Mouse (Mus musculus) stomach, embryonic 14.5 days (tissue): ENCODE measurements around the gene Coa3. TPM values are rescaled to one million over a fixed set of nuclear protein-coding genes. Genes with fewer than 3 reads are reported as not detected.

ENCODE experiments used
- ATAC-seq: fragments of 200-750 bp; cut with Nextera tagmentation; 2 replicates; pipeline ENCODE4 v1.8.0; 2017; ENCODE audit warnings: low read depth, moderate TSS enrichment; ENCODE audit not compliant: insufficient number of reproducible peaks, insufficient read depth, low FRiP score
- H3K27ac ChIP-seq: fragments of 300-500 bp; sonication (generic); 2 replicates; pipeline ENCODE4 v1.5.1; 2014; ENCODE audit warnings: mild to moderate bottlenecking, low read length, moderate library complexity, mixed read lengths
- H3K27me3 ChIP-seq: fragments of 300-500 bp; sonication (generic); 2 replicates; pipeline ENCODE4 v1.6.1; 2014; ENCODE audit warnings: low read length, control low read depth, mixed read lengths; ENCODE audit not compliant: control insufficient read depth, insufficient read depth
- H3K36me3 ChIP-seq: fragments of 300-500 bp; sonication (generic); 2 replicates; pipeline ENCODE4 v1.6.1; 2014; ENCODE audit warnings: mild to moderate bottlenecking, control low read depth, low read length, moderate library complexity, mixed read lengths; ENCODE audit not compliant: control insufficient read depth, insufficient read depth
- H3K4me1 ChIP-seq: fragments of 300-500 bp; sonication (generic); 2 replicates; pipeline ENCODE4 v1.6.1; 2014; ENCODE audit warnings: low read length, control low read depth, mixed read lengths; ENCODE audit not compliant: control insufficient read depth, insufficient read depth
- H3K4me2 ChIP-seq: fragments of 300-500 bp; sonication (generic); replicated peaks from 2 replicates; pipeline ENCODE4 v1.6.1; 2014; ENCODE audit warnings: low read depth, low read length, control low read depth
- H3K4me3 ChIP-seq: fragments of 300-500 bp; sonication (generic); 2 replicates; pipeline ENCODE4 v1.5.1; 2014; ENCODE audit warnings: low read depth, low read length, control low read depth
- H3K9ac ChIP-seq: fragments of 300-500 bp; sonication (generic); replicated peaks from 2 replicates; pipeline ENCODE4 v1.6.1; 2014; ENCODE audit warnings: low read depth, mild to moderate bottlenecking, control low read depth, low read length, moderate library complexity, mixed read lengths
- H3K9me3 ChIP-seq: fragments of 300-500 bp; sonication (generic); 2 replicates; pipeline ENCODE4 v1.6.1; 2016; ENCODE audit warnings: low read depth, low read length, control low read depth; ENCODE audit not compliant: control insufficient read depth
- WGBS: fragments of 180-500 bp; shearing (Covaris S2); extraction: QIAGEN DNeasy Blood & Tissue Kit; methylation state at CpG from one replicate; pipeline ENCODE4 v1.1.7; 2014; 5-methylcytosine and 5-hydroxymethylcytosine counted together
- polyA plus RNA-seq: library from polyadenylated mRNA; unstranded; fragments of >200 nt; fragmentation: Nextera tagmentation; extraction: Ambion mirVana; gene quantifications from 2 replicates; pipeline ENCODE4 v1.2.1, GENCODE M21; 2014

Gene Coa3
- polyA plus RNA-seq, 1 experiment from 2014 or later = 215 TPM

DNA sequence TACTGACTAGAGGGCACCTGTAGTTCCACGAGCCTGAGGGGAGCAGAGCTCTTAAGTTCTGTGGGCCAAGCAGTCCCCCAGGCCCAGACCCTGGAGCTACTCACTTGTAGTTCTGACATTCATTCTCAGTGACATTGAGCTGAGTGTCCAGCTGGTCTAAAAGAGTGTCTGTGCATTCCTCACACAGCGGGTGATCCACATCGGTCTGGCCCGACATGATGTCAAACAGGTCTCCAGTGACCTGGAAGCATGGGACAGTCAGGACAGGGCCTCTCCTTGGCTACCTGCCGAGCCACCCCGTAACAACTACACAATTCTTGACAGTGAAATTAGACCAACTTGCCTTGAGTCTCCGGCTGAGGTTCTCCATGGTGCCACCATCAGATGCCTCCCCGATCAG is 16.3 kb upstream of the Coa3 start:
- H3K27me3 ChIP-seq = no peaks in the 10 kb centered on the region
- H3K36me3 ChIP-seq = peaks cover 42% of the 10 kb centered on the region

DNA sequence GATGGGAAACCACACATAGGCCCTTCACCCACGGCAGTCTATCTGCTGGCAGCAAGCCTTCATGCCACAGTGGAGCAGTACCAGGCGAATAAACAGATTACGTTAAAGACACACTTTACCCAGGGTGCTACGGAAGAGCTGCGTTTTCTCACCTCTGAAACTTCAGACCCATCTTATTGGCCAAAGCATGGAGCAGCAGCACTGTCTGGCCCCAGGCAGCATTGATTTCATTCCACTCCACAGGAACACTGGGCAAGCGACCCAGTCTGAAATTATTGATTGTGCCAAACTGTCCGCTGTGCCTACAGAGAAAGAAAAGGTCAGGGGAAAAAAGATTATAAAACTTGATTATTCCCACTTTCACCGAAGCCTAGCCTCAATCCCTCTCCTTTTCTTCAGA is 12.3 kb upstream of the Coa3 start:
- Histone ChIP-seq H3K4me3 (no peak overlapping the region), H3K27me3 (no peaks in the 10 kb centered on the region), H3K4me1 (no peaks in the 10 kb centered on the region), H3K27ac (no peak overlapping the region), H3K4me2 (no peak overlapping the region), H3K9me3 (no peaks in the 10 kb centered on the region), H3K36me3 (peaks cover 42% of the 10 kb centered on the region), H3K9ac (no peak overlapping the region)
- 93% methylated on average over 8 of the region's 8 CpGs for WGBS
- no peak for ATAC-seq

More for the DNA sequence above, 16.3 kb upstream of the Coa3 start:
- H3K4me2 ChIP-seq = no peak overlapping the region
- H3K9me3 ChIP-seq = no peaks in the 10 kb centered on the region
- no peak overlapping the region for H3K9ac ChIP-seq
- no peaks in the 10 kb centered on the region for H3K4me1 ChIP-seq
- H3K27ac ChIP-seq = no peak overlapping the region
- ATAC-seq = no peak
- WGBS = 93% methylated on average over 8 of the region's 8 CpGs
- H3K4me3 ChIP-seq = no peak overlapping the region

DNA sequence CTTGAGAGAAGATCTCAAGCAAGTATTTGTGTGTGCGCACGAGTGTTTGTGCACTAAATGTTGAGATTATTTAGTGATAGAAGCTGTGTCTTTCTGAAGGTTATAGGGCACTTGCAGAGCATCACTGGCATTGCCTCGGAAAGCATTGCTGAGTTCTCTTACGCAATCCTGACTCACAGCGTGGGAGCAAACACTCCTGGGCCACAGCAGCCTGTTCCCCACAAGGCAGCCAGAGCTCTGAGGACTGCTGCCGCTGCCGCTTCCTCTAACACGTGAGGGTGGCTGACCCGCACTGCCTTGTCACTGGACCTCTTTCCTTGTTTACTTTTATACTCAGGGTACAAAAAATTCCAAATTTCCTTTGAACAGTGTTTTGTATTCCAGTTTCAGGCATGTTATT is 8.4 kb upstream of the Coa3 start:
- Histone ChIP-seq H3K36me3 (peaks cover 22% of the 10 kb centered on the region), H3K9me3 (no peaks in the 10 kb centered on the region), H3K9ac (no peak overlapping the region), H3K27me3 (no peaks in the 10 kb centered on the region), H3K27ac (no peak overlapping the region), H3K4me1 (0 out of 2 replicates have a peak, but pooled peaks cover 3% of the 10 kb centered on the region), H3K4me3 (no peak overlapping the region), H3K4me2 (no peak overlapping the region)
- no peak for ATAC-seq
- 83% methylated on average over 9 of the region's 9 CpGs for WGBS

DNA sequence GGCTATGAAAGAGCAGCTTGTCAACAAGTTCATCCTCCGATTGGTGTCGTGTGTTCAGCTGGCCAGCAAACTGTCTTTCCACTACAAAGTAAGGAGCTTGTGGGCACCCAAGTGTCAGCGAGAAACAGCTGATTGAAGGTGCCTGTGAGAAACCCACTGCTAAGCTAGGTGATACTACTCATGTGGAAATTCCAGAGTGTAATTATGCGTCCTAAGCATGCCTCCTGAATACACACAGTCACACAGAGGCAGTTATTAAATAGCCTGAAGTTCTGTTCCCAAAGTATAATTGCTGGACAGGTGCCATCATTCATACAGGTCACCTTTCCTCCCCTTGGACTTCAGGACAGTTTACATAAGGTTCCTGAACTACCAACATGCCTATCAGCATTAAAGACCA is 4.9 kb upstream of the Coa3 start:
- H3K27me3 ChIP-seq = no peaks in the 10 kb centered on the region
- H3K4me3 ChIP-seq = no peak overlapping the region
- no peak overlapping the region for H3K4me2 ChIP-seq
- H3K27ac ChIP-seq = no peak overlapping the region
- H3K36me3 ChIP-seq = peaks cover 3% of the 10 kb centered on the region; the same call in 1 of the 2 replicates
- H3K4me1 ChIP-seq = peaks cover 3% of the 10 kb centered on the region; the same call in 1 of the 2 replicates
- ATAC-seq = no peak
- 61% methylated on average over 4 of the region's 4 CpGs for WGBS
- no peak overlapping the region for H3K9ac ChIP-seq
- no peaks in the 10 kb centered on the region for H3K9me3 ChIP-seq

DNA sequence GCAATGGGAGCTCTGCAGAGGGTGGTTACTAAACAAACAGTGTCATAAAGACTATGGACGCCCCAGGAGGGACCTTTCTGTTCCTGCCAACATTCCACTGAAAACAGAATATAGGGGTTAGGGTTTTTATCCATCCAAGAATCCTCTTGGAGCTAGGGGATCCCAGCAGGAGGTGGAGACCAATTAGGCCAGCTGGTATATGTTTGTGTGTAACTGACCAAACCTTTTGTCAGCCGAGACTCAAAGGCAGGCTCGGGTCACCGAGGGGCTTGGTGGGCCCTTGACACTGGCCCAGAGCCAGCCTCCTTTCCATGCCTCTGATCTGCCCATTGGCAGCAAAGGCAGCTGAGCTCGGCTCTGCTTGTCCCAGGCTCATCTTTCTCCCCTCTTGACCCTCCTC is 4.0 kb upstream of the Coa3 start:
- ATAC-seq = no peak
- no peak overlapping the region for H3K9ac ChIP-seq

DNA sequence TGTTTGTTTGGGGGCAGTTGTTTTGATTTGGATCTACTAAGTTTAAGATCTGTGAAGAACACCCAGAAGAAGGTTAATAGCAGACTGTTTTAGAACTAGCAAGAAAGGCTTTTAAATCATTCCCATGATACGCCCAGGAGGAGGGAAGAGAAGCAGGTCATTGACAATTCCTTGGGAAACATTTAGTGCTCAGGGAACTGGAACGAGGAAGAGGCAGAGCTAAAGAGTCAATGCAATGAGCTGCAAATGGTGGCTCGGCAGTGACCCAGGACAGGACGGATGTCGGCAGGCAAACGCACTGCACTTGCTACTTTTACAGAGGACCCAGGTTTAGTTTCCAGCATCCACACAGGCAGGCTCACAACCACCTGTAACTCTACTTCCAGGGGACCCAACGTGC is 1.9 kb upstream of the Coa3 start:
- WGBS = 47% methylated on average over 7 of the region's 7 CpGs
- no peak overlapping the region for H3K27ac ChIP-seq
- no peak for ATAC-seq
- H3K36me3 ChIP-seq = peaks cover 2% of the 10 kb centered on the region; the same call in 1 of the 2 replicates
- H3K9me3 ChIP-seq = no peaks in the 10 kb centered on the region
- H3K4me2 ChIP-seq = no peak overlapping the region
- H3K4me3 ChIP-seq = no peak overlapping the region
- H3K27me3 ChIP-seq = no peaks in the 10 kb centered on the region
- no peak overlapping the region for H3K9ac ChIP-seq
- H3K4me1 ChIP-seq = peaks cover 17% of the 10 kb centered on the region

More for the DNA sequence above, 4.0 kb upstream of the Coa3 start:
- Histone ChIP-seq H3K27me3 (no peaks in the 10 kb centered on the region), H3K9me3 (no peaks in the 10 kb centered on the region), H3K4me1 (peaks cover 6% of the 10 kb centered on the region), H3K4me2 (no peak overlapping the region), H3K4me3 (no peak overlapping the region), H3K36me3 (no peaks in the 10 kb centered on the region), H3K27ac (no peak overlapping the region)
- WGBS = 37% methylated on average over 5 of the region's 5 CpGs

DNA sequence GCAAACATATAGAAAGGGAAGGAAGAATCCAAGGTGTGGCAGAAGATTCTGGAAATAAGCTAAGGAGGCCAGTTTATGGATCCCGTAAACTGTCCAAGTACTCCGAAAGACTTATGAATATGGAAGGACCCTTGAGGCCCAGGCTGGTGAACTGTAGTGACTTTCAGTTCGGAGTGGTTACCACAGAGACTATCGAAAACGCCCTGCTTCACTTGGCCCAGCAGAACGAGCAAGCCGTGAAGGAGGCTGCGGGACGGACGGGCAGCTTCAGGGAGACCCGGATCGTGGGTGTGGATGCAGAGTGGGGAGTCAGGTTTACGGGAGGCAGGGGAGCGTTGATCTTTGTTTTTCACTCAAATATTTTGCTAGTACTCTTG is 267 bp upstream of the Coa3 start:
- 55% methylated on average over 14 of the region's 14 CpGs for WGBS
- Histone ChIP-seq H3K36me3 (peaks cover 2% of the 10 kb centered on the region; the same call in 1 of the 2 replicates), H3K4me3 (peak overlapping the region; percentile 70; the same call in 1 of the 2 replicates), H3K4me2 (peak overlapping the region; percentile 95), H3K9me3 (no peaks in the 10 kb centered on the region), H3K27ac (no peak overlapping the region), H3K4me1 (peaks cover 17% of the 10 kb centered on the region), H3K27me3 (no peaks in the 10 kb centered on the region), H3K9ac (no peak overlapping the region)
- no peak for ATAC-seq

DNA sequence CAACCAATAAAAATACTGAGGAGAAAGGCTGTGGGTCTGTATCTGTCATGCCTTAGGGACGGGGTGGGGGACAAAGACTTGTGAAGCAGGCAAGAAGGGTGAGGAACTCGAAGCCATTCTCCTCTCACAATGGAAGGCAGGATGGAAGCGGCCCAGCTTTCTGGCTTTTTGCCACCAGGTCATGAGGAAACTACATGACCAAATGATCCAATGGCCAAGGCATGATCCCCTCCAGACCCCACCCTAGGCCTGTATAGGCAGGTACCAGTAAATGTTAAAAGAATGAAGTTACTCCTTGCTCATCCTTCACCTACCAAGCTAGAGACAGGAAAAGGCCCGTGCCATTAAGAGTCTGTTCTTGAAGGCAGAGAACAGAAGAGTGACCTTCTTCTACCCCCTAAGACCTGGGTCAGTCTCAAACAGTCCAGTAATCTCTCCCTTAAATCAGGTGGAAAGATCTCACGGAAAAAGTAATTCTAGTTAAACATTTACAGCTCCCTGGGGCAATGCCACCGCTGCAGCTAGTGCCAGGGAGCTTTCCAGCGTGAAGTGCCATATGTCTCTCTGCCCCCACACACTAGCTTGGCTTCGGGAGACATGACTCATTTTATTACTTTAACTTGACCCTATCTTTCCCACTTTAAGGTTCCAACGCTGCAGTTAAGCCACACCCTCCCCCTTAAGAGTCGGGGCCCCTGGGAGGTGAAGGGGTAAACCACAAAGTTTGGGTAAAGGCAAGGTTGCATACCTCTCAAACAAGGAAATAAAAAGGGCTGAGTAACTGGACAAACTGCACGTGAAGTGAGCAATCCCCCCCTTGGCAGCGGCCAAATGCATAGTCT is 1.3 kb downstream of the Coa3 start:
- peak overlapping the region; percentile 70 for H3K4me3 ChIP-seq
- peak overlapping the region; percentile 45; the same call in 1 of the 2 replicates for H3K9ac ChIP-seq
- no peak for ATAC-seq
- H3K4me1 ChIP-seq = peaks cover 15% of the 10 kb centered on the region
- peaks cover 2% of the 10 kb centered on the region; the same call in 1 of the 2 replicates for H3K36me3 ChIP-seq
- no peaks in the 10 kb centered on the region for H3K9me3 ChIP-seq
- 57% methylated on average over 12 of the region's 12 CpGs for whole genome bisulfite sequencing
- peak overlapping the region; percentile 62 for H3K27ac ChIP-seq
- no peaks in the 10 kb centered on the region for H3K27me3 ChIP-seq
- peak overlapping the region; percentile 95 for H3K4me2 ChIP-seq
